Mouse (Mus musculus): Measurements from ENCODE around the gene Mrpl16.

Mrpl16 gene

GRCm38 (mm10) chr19:11807251-11807650, 37.1 kb downstream of the Mrpl16 start:
- no peak for DNase-seq

DNA sequence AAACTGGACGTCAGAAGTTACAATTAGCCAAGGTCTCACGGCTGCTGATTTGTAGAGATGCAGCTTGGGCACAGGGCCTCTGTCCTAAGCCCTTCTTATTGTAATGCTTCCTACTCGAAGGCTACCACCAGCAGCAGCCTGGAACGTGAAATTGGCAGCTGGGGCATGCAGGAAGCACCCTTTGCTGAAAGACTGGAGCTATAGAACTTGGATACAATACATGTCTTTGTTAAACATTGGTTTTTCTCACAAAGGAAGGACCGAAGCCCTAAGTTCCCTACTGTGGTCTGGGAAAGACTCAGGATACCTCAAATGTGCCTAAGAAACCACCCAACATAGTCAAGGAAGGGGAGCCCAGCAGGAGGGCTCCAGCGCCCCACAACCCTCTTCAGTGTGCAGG, 37.6 kb downstream of the Mrpl16 start:
- no peak for DNase-seq

DNA sequence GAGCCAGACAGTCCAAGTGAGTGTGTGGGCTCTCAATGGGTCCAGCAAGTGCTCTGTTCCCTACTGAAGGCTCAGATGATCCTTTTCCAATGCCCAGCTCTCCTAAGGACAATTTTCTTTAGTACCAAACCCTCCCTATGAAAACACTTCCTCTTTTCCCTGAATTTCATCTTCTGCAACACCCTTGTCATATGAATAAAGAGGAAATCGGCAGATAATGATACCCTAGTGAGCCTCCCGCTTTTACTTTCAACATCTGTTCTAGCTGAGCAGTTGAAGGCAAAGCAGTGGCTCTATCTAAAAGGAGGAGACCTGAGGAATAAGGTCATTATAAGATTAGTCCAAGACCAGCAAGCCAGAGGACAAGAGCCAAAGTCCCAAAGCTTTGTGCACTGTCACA, 38.3 kb downstream of the Mrpl16 start:
- DNase-seq: no peak

DNA sequence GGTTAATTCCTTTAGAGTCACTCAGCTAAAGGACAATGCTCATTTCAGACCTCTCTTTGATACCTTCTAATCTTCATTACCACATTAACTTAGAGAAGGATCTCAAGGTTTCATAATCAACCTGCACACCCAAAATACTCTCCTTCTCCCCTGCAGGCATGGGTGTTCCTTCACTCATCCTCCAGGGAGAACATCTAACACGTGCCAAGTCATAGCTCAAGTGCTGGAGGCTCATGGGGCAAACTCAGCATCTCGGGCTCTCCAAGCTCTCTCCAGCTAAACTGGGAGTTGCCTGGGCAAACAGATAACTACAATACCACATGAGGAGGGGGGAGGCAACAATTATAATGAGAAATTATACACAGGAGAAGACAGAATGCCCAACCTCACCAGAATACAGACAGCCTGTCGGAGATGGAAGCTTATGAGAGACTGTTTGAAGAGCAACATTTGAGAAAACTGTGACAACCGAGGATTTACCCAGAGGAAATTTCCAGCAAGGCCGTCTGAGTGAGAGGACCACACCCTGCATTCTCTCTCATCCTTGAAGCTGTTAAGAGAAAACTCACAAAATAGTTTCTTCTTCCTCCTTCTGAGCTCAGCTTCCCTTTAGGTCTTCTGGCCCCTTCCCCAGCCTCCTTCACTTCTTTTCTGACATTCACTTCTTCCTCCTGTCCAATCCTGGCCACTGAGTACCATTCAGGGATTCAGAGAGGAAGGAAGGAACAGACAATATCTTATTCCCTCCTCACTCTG, 40.0 kb downstream of the Mrpl16 start:
- DNase-seq: no peak

- DNase-seq: no peak
These were observed 40.7 kb downstream of the Mrpl16 start for GRCm38 (mm10) chr19:11810856-11811255.

GRCm38 (mm10) chr19:11811688-11812365, 41.6 kb downstream of the Mrpl16 start:
- DNase-seq: peak; percentile 46 to 64

- no peak for DNase-seq
These were observed 42.9 kb downstream of the Mrpl16 start for GRCm38 (mm10) chr19:11813136-11813535.

- DNase-seq: no peak
These were observed 43.5 kb downstream of the Mrpl16 start for GRCm38 (mm10) chr19:11813649-11814048.

GRCm38 (mm10) chr19:11814742-11815333, 44.6 kb downstream of the Mrpl16 start:
- peak; percentile 78 to 83 for DNase-seq

- DNase-seq: peak in 1 of 2 experiments; percentile 45
These were observed 46.5 kb downstream of the Mrpl16 start for GRCm38 (mm10) chr19:11816706-11817105.

- no peak for DNase-seq
These were observed 47.4 kb downstream of the Mrpl16 start for GRCm38 (mm10) chr19:11817586-11817985.

GRCm38 (mm10) chr19:11818199-11819142, 48.3 kb downstream of the Mrpl16 start:
- DNase-seq: peak; percentile 76 to 78

GRCm38 (mm10) chr19:11819143-11819700, 49.0 kb downstream of the Mrpl16 start, which contains the start of gene Stx3:
Stx3 (minus strand) TSS chr19:11819403.
- no peak for DNase-seq

DNA sequence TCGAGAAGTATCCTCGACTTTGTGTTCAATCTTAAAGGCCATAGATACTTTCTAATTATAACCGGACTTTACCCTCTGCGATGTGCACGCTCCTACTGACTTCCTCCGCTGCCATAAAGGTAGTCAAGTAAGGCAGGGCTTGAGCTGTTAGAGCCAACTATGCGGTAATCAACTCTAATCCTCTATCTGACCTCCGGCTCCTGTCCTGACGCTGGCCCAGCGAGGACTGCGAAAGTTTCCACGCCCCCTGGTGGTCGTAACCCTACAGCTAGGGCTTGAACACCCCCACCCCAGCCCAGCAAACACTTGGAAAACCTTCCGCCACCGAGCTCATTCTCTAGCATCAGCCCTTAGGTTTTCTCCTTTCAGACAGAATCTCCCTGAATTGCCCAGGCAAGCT, 49.6 kb downstream of the Mrpl16 start:
- DNase-seq: peak; percentile 69 to 85

DNA sequence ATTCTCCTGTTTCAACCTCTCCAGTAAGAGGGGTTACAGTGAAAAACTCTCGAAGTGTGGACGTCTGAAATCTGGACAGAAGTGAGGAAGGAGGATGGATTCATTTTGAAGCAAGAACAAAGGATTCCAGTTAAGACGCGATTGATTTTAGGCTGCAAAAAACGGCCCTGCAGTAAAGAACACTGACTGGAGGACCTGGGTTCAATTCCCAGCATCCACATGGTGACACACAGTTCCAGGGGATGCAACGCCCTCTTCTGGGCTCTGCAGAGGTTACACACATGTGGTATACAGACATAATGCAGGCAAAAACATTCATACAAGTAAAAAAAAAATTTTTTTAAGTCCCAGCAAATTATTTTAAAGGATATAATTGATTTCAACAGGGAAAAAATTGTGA, 50.0 kb downstream of the Mrpl16 start:
- no peak for DNase-seq

- DNase-seq: no peak
These were observed 53.3 kb downstream of the Mrpl16 start for GRCm38 (mm10) chr19:11823346-11824065.

Measured in kidney, adult 8-10 months (tissue).